ENCODE assay signal across 27 mouse cellular contexts in genomic region chr11:93200046-93200445, GRCm38 (mm10).
DNase-seq lines count a peak whose midpoint lies in the region; ATAC-seq lines count a peak whose summit lies in the region.
"Had no signal": no experiment of that assay in that cellular context is flagged by ENCODE, and none has a peak within 500 bp of the region (broad histone marks: within the 10 kb centered on the region; RNA-seq: fewer than 3 reads in every experiment).

No protein-coding gene starts in this region.

- no peaks in the 10 kb centered on the region for H3K36me3 ChIP-seq in kidney, embryonic 14.5 days (ENCODE audit: control insufficient read depth, insufficient read depth, low read length)
- H3K36me3 ChIP-seq: embryonic facial prominence, embryonic 12.5 days; embryonic facial prominence, embryonic 15.5 days; G1E; kidney, embryonic 15.5 days had no signal

- H3K9me3 ChIP-seq in kidney, embryonic 14.5 days (ENCODE audit: control insufficient read depth, low read length), result no peaks in the 10 kb centered on the region
- H3K9me3 ChIP-seq: embryonic facial prominence, embryonic 12.5 days; embryonic facial prominence, embryonic 15.5 days; kidney, embryonic 15.5 days had no signal

- intact Hi-C loops in heart, postnatal 14 days (cut with DNase I), result no loop called here

- H3K4me1 ChIP-seq in kidney, embryonic 14.5 days (ENCODE audit: control insufficient read depth, insufficient read depth, low read length), result no peaks in the 10 kb centered on the region
- H3K4me1 ChIP-seq: embryonic facial prominence, embryonic 12.5 days; embryonic facial prominence, embryonic 15.5 days; kidney, embryonic 15.5 days had no signal

- H3K4me3 ChIP-seq in kidney, embryonic 14.5 days (ENCODE audit: low read length), result no peak overlapping the region
- H3K4me3 ChIP-seq: embryonic facial prominence, embryonic 12.5 days; embryonic facial prominence, embryonic 15.5 days; gastrocnemius, adult 2 months; kidney, embryonic 15.5 days had no signal

- H3K27me3 ChIP-seq in kidney, embryonic 14.5 days (ENCODE audit: control insufficient read depth, insufficient read depth, low read length), result no peaks in the 10 kb centered on the region
- H3K27me3 ChIP-seq: CH12.LX; embryonic facial prominence, embryonic 12.5 days; embryonic facial prominence, embryonic 15.5 days; kidney, embryonic 15.5 days had no signal

- no peak overlapping the region for H3K9ac ChIP-seq in kidney, embryonic 14.5 days (ENCODE audit: low read depth, low read length)
- H3K9ac ChIP-seq: embryonic facial prominence, embryonic 12.5 days; embryonic facial prominence, embryonic 15.5 days; forebrain, postnatal 0 days; hindbrain, embryonic 14.5 days; kidney, embryonic 15.5 days had no signal

- 96% methylated on average over 3 of the region's 3 CpGs for WGBS in kidney, embryonic 14.5 days

- peak; percentile 59 to 70 for DNase-seq in cerebellum, adult 18-20 months
- DNase-seq in cerebellum, adult 8-10 months, result peak; percentile 48
- peak; percentile 58 to 65 for DNase-seq in cerebellum, postnatal 10 days
- peak; percentile 40 to 50 for DNase-seq in cerebellum, postnatal 36 days
- no peak for DNase-seq in heart, postnatal 14 days
- DNase-seq: adrenal gland, postnatal 14 days; B cell, adult 2 months; forebrain, postnatal 0 days; gastrocnemius, adult 2 months; gastrocnemius, postnatal 14 days; heart, adult 11 months; heart, postnatal 36 days; kidney, adult 18-20 months had no signal

- no peak for ATAC-seq in cerebellum, adult (ENCODE audit: insufficient number of reproducible peaks, low FRiP score, low TSS enrichment)
- ATAC-seq in kidney, embryonic 14.5 days (ENCODE audit: low FRiP score, low TSS enrichment), result no peak
- ATAC-seq: forebrain, embryonic 14.5 days; forebrain, postnatal 0 days; hindbrain, postnatal 0 days; inflammation-experienced regulatory T-cells, adult 6 months; intestine, embryonic 16.5 days; Patski had no signal

- no peak overlapping the region for H3K27ac ChIP-seq in kidney, embryonic 14.5 days (ENCODE audit: low read depth, low read length)
- H3K27ac ChIP-seq: embryonic facial prominence, embryonic 12.5 days; embryonic facial prominence, embryonic 15.5 days; gastrocnemius, adult 2 months; hindbrain, embryonic 14.5 days; hindbrain, postnatal 0 days; kidney, embryonic 15.5 days had no signal

- H3K4me2 ChIP-seq in kidney, embryonic 14.5 days (replicated peaks; ENCODE audit: low read depth, low read length), result no peak overlapping the region
- H3K4me2 ChIP-seq: embryonic facial prominence, embryonic 12.5 days; embryonic facial prominence, embryonic 15.5 days; heart, embryonic 11.5 days; hindbrain, embryonic 14.5 days; kidney, embryonic 15.5 days had no signal

Comparison
In these comparisons a context has a peak if more than half of its experiments do, and no peak if none do; other contexts are left out.
1. DNase-seq: peak in cerebellum, adult 18-20 months (2 of 2), cerebellum, adult 8-10 months (single experiment), cerebellum, postnatal 10 days (2 of 2) and cerebellum, postnatal 36 days (2 of 2); none in heart, postnatal 14 days (0 of 2).